Mouse (Mus musculus): ENCODE measurements around the gene Sh2d2a. TPM values are rescaled to one million over a fixed set of nuclear protein-coding genes. Genes with fewer than 3 reads are reported as not detected.
A peak's percentile ranks its signal among the peaks of the same experiment; 100 is the strongest.

Sh2d2a gene
- polyA plus RNA-seq, 2 experiments, result 0.08 TPM; not detected in 1

DNA sequence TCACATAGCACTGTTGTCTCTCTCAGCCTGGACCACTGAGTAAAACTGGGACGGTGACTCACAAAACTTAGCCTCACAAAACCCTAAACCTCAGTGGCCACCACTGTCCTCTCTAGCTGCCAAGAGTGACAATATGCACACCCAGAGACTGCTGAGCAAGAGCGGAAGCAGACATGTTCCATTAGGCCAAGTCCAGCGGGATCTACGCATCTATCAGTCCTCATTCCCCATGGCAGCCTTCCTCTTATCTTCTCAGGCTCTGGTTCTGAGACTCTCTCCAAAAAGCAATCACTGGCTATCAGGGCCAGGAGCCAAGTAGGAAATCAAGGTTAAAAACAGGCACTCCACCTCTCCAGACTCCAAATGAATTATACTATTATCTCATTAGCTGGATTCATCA is 31.2 kb downstream of the Sh2d2a start:
- no peak for ATAC-seq (ENCODE audit: low FRiP score, low read depth)
- no peak overlapping the region for H3K9ac ChIP-seq (ENCODE audit: low read depth, low read length, severe bottlenecking)
- no peak for TF ChIP-seq POLR2A (IDR thresholded peaks at IDR 0.05; ENCODE audit: borderline replicate concordance, extremely low read depth, insufficient read depth, insufficient read length)
- H3K27me3 ChIP-seq (ENCODE audit: control insufficient read depth, insufficient read depth, low read length), result no peaks in the 10 kb centered on the region
- DNase-seq (ENCODE audit: low spot score), result no peak
- no peak overlapping the region for H3K4me3 ChIP-seq (replicated peaks; ENCODE audit: low read length)
- no peak overlapping the region for H3K4me2 ChIP-seq (replicated peaks; ENCODE audit: low read depth, low read length, severe bottlenecking)
- H3K27ac ChIP-seq (replicated peaks; ENCODE audit: low read depth, low read length), result no peak overlapping the region
- peaks cover 43% of the 10 kb centered on the region for H3K36me3 ChIP-seq (ENCODE audit: control insufficient read depth, insufficient read depth, low read length)
- no peaks in the 10 kb centered on the region for H3K4me1 ChIP-seq (ENCODE audit: control insufficient read depth, insufficient read depth, low read length)
- H3K9me3 ChIP-seq (ENCODE audit: control insufficient read depth, low read length), result no peaks in the 10 kb centered on the region
- 100% methylated on average over 4 of the region's 4 CpGs for WGBS

GRCm38 (mm10) chr3:87884291-87884690 is 37.7 kb downstream of the Sh2d2a start:
- 0 out of 2 replicates have a peak, but pooled peaks cover 3% of the 10 kb centered on the region for H3K9me3 ChIP-seq (ENCODE audit: control insufficient read depth, low read length)
- DNase-seq (ENCODE audit: low spot score) (no peak), ATAC-seq (ENCODE audit: low FRiP score, low read depth) (no peak)
- H3K27me3 ChIP-seq (ENCODE audit: control insufficient read depth, insufficient read depth, low read length), result no peaks in the 10 kb centered on the region
- H3K36me3 ChIP-seq (ENCODE audit: control insufficient read depth, insufficient read depth, low read length), result peaks cover 21% of the 10 kb centered on the region
- H3K4me3 ChIP-seq (replicated peaks; ENCODE audit: low read length), result peak overlapping the region; percentile 97
- no peak overlapping the region for H3K27ac ChIP-seq (replicated peaks; ENCODE audit: low read depth, low read length)
- peak overlapping the region; percentile 94 for H3K4me2 ChIP-seq (replicated peaks; ENCODE audit: low read depth, low read length, severe bottlenecking)
- peak overlapping the region; percentile 89 for H3K9ac ChIP-seq (ENCODE audit: low read depth, low read length, severe bottlenecking)
- TF ChIP-seq POLR2A (IDR thresholded peaks at IDR 0.05; ENCODE audit: borderline replicate concordance, extremely low read depth, insufficient read depth, insufficient read length), result no peak
- H3K4me1 ChIP-seq (ENCODE audit: control insufficient read depth, insufficient read depth, low read length), result peaks cover 12% of the 10 kb centered on the region
- 4% methylated on average over 3 of the region's 3 CpGs for WGBS

GRCm38 (mm10) chr3:87884708-87885251 is 38.2 kb downstream of the Sh2d2a start:
- Histone ChIP-seq H3K9ac (ENCODE audit: low read depth, low read length, severe bottlenecking) (peak overlapping the region; percentile 89), H3K4me3 (replicated peaks; ENCODE audit: low read length) (peak overlapping the region; percentile 97), H3K36me3 (ENCODE audit: control insufficient read depth, insufficient read depth, low read length) (peaks cover 16% of the 10 kb centered on the region), H3K4me1 (ENCODE audit: control insufficient read depth, insufficient read depth, low read length) (peaks cover 12% of the 10 kb centered on the region), H3K27ac (replicated peaks; ENCODE audit: low read depth, low read length) (peak overlapping the region; percentile 83), H3K27me3 (ENCODE audit: control insufficient read depth, insufficient read depth, low read length) (no peaks in the 10 kb centered on the region), H3K4me2 (replicated peaks; ENCODE audit: low read depth, low read length, severe bottlenecking) (peak overlapping the region; percentile 94), H3K9me3 (ENCODE audit: control insufficient read depth, low read length) (0 out of 2 replicates have a peak, but pooled peaks cover 3% of the 10 kb centered on the region)
- DNase-seq (ENCODE audit: low spot score) (no peak), ATAC-seq (ENCODE audit: low FRiP score, low read depth) (0 out of 2 replicates have a peak, but pooled peaks have one; percentile 10)
- WGBS, result 1% methylated on average over 27 of the region's 28 CpGs
- TF ChIP-seq POLR2A (IDR thresholded peaks at IDR 0.05; ENCODE audit: borderline replicate concordance, extremely low read depth, insufficient read depth, insufficient read length), result no peak

DNA sequence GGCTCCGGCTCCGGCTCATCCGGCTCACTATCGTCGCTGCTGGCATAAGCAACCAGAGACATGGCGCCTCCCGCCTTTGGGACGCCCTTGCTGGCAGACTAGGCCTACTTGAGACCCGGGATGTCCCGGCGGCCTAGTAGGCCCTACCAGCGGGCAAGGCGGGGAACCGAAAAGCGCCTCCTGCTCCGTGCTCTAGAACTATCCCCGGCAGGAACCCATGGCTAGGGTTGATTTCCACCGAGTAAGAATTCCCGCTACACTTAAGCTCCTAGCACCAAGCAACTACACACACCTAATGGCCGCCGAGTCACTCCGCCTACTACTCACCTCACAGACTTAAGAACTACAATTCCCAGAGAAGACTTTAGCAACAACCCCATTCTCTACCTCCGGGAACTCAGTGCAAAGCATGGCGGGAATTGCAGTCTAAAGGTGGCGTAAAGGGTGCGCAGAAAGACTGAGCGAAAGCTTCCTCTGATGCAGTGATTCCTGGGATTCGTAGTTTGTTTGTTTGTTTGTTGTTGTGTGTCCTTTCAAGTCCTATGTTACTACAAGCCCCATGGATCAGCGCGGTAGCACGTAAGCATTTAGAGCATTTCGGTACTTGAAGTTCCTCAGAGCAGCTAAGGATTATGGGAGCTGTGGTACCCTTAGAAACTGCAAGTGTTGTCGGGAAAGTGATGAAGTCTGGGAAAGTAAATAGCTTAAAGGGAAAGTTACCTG is 38.9 kb downstream of the Sh2d2a start, which contains the start of gene Prcc:
Gene Prcc (minus strand): TSS at position 328 of the 723 bp plus-strand sequence.
- Histone ChIP-seq H3K9ac (ENCODE audit: low read depth, low read length, severe bottlenecking) (peak within 1 kb of the TSS; percentile 89), H3K9me3 (ENCODE audit: control insufficient read depth, low read length) (0 out of 2 replicates have a peak, but pooled peaks cover 3% of the 10 kb centered on the region), H3K4me3 (replicated peaks; ENCODE audit: low read length) (peak within 1 kb of the TSS; percentile 97), H3K27ac (replicated peaks; ENCODE audit: low read depth, low read length) (peak within 1 kb of the TSS; percentile 83), H3K4me1 (ENCODE audit: control insufficient read depth, insufficient read depth, low read length) (peaks cover 12% of the 10 kb centered on the region), H3K4me2 (replicated peaks; ENCODE audit: low read depth, low read length, severe bottlenecking) (peak within 1 kb of the TSS; percentile 94), H3K36me3 (ENCODE audit: control insufficient read depth, insufficient read depth, low read length) (peaks cover 11% of the 10 kb centered on the region), H3K27me3 (ENCODE audit: control insufficient read depth, insufficient read depth, low read length) (no peaks in the 10 kb centered on the region)
- peak; percentile 51; the same call in 1 of the 2 replicates for TF ChIP-seq POLR2A (IDR thresholded peaks at IDR 0.05; ENCODE audit: borderline replicate concordance, extremely low read depth, insufficient read depth, insufficient read length)
- DNase-seq (ENCODE audit: low spot score) (peak; percentile 99), ATAC-seq (ENCODE audit: low FRiP score, low read depth) (peak; percentile 98)
- WGBS, result 0% methylated on average over 31 of the region's 33 CpGs

DNA sequence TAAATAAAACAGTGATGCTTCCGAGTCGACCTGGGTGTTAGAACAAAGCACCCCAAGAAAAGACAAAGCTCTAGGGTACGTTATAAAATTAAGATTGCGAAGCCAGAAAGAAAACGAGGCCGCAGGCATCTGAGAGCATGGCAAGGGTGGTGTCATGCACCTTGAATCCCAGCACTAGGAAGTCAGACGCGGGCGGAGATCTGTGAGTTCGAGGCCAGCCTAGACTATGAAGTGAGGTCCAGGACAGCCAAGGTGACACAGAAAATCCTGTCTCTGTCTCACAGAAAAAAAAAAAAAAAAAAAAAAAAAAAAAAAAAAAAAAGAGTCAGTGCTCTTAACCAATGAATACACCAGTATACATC is 39.4 kb downstream of the Sh2d2a start:
- no peak overlapping the region for H3K27ac ChIP-seq (replicated peaks; ENCODE audit: low read depth, low read length)

More for the DNA sequence above, 39.4 kb downstream of the Sh2d2a start:
- H3K36me3 ChIP-seq (ENCODE audit: control insufficient read depth, insufficient read depth, low read length), result peaks cover 8% of the 10 kb centered on the region; the same call in 1 of the 2 replicates
- H3K9me3 ChIP-seq (ENCODE audit: control insufficient read depth, low read length), result 0 out of 2 replicates have a peak, but pooled peaks cover 3% of the 10 kb centered on the region
- H3K4me3 ChIP-seq (replicated peaks; ENCODE audit: low read length), result peak overlapping the region; percentile 97
- peaks cover 12% of the 10 kb centered on the region for H3K4me1 ChIP-seq (ENCODE audit: control insufficient read depth, insufficient read depth, low read length)
- no peak for TF ChIP-seq POLR2A (IDR thresholded peaks at IDR 0.05; ENCODE audit: borderline replicate concordance, extremely low read depth, insufficient read depth, insufficient read length)
- peak overlapping the region; percentile 53 for H3K9ac ChIP-seq (ENCODE audit: low read depth, low read length, severe bottlenecking)
- WGBS, result 10% methylated on average over 10 of the region's 10 CpGs
- H3K4me2 ChIP-seq (replicated peaks; ENCODE audit: low read depth, low read length, severe bottlenecking), result peak overlapping the region; percentile 50
- no peak for ATAC-seq (ENCODE audit: low FRiP score, low read depth)
- no peak for DNase-seq (ENCODE audit: low spot score)
- H3K27me3 ChIP-seq (ENCODE audit: control insufficient read depth, insufficient read depth, low read length), result no peaks in the 10 kb centered on the region

Data from limb, embryonic 14.5 days (tissue).